ENCODE assay signal across 11 mouse cellular contexts in the genomic region with DNA sequence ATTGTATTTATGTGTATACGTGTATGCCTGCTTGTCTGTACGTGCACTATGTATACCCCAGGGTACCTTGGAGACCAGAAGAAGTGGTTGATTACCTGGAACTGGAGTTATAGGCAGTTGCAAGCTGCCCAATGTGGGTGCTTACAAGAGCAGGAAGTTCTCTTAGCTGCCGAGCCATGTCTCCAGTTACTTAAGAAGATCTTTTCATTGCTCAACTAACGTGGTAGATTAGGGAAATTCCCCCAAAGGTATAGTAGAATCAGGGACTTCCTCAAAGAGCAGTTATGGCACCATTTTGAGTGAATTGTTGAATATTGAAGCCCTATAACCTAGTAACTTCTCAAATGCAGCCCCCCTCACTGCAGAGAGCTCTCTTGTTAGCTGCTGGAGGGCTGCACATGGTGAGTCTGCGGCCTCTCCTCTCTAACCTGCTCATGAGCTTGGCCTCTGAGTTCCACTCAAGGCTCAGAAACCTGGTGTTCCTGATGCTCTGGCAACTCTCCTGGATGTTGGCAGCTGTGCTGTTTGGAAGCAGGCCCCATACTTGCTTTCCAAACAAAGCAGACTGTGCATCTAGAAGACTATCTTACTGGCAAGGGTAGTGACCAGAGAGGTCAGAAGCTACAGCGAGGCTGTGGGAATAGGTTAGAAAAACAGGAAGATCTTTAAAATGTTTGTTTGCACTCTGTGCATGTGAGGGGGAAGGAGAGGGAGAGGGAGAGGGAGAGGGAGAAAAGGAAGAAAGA. TPM values are rescaled to one million over a fixed set of nuclear protein-coding genes. Genes with fewer than 3 reads are reported as not detected.
DNase-seq lines count a peak whose midpoint lies in the region; ATAC-seq and TF ChIP-seq lines count a peak whose summit lies in the region.
"Had no signal": no experiment of that assay in that cellular context is flagged by ENCODE, and none has a peak within 500 bp of the region (broad histone marks: within the 10 kb centered on the region; RNA-seq: fewer than 3 reads in every experiment).

No protein-coding gene starts in this region.

- no peaks in the 10 kb centered on the region for H3K27me3 ChIP-seq in heart, embryonic 11.5 days (ENCODE audit: control insufficient read depth, insufficient read depth, low read length)
- no peaks in the 10 kb centered on the region for H3K27me3 ChIP-seq in heart, adult 2 months (ENCODE audit: control insufficient read depth, insufficient read depth, low read length)
- no peaks in the 10 kb centered on the region for H3K27me3 ChIP-seq in midbrain, postnatal 0 days (ENCODE audit: insufficient read depth, low read length)

- H3K27ac ChIP-seq in heart, embryonic 11.5 days (ENCODE audit: low read depth, low read length): no peak overlapping the region
- peak overlapping the region; percentile 15 for H3K27ac ChIP-seq in heart, adult 2 months
- no peak overlapping the region for H3K27ac ChIP-seq in midbrain, postnatal 0 days (ENCODE audit: low read depth, low read length)
- H3K27ac ChIP-seq: hindbrain, embryonic 14.5 days had no signal

- no peaks in the 10 kb centered on the region for H3K9me3 ChIP-seq in heart, embryonic 11.5 days (replicated peaks; ENCODE audit: control insufficient read depth, low read length)
- no peaks in the 10 kb centered on the region for H3K9me3 ChIP-seq in midbrain, postnatal 0 days (ENCODE audit: low read length)

- intact Hi-C loops in heart, adult 2 months (cut with DNase I): no loop called here
- intact Hi-C loops in left cerebral cortex, postnatal 10 days (cut with DNase I): no loop called here

- no peak for TF ChIP-seq POLR2A in heart, adult 2 months (IDR thresholded peaks at IDR 0.05; ENCODE audit: insufficient read depth, low read depth, low read length)

- no peak for ATAC-seq in heart, embryonic 11.5 days (replicated peaks; ENCODE audit: insufficient number of reproducible peaks, low FRiP score, low TSS enrichment)
- no peak for ATAC-seq in midbrain, postnatal 0 days (ENCODE audit: low FRiP score)

- H3K36me3 ChIP-seq in heart, embryonic 11.5 days (ENCODE audit: control insufficient read depth, insufficient read depth, low read length): no peaks in the 10 kb centered on the region
- peaks cover 2% of the 10 kb centered on the region; the same call in 1 of the 2 replicates for H3K36me3 ChIP-seq in heart, adult 2 months (ENCODE audit: control insufficient read depth, insufficient read depth, low read length)
- no peaks in the 10 kb centered on the region for H3K36me3 ChIP-seq in midbrain, postnatal 0 days (ENCODE audit: insufficient read depth, low read length)

- TF ChIP-seq CTCF in heart, adult 2 months (IDR thresholded peaks at IDR 0.05): no peak
- no peak for TF ChIP-seq CTCF in midbrain, postnatal 0 days (IDR thresholded peaks at IDR 0.05)

- H3K4me3 ChIP-seq in heart, embryonic 11.5 days (ENCODE audit: low read depth, low read length): no peak overlapping the region
- H3K4me3 ChIP-seq in heart, adult 2 months: no peak overlapping the region
- no peak overlapping the region for H3K4me3 ChIP-seq in midbrain, postnatal 0 days (ENCODE audit: low read depth, low read length)
- H3K4me3 ChIP-seq: erythroblast, embryonic 14.5 days had no signal

- no peaks in the 10 kb centered on the region for H3K79me2 ChIP-seq in heart, adult 2 months (replicated peaks; ENCODE audit: control insufficient read depth, insufficient read depth, low read length)

- no peak overlapping the region for H3K9ac ChIP-seq in heart, embryonic 11.5 days (ENCODE audit: low read depth, low read length)
- no peak overlapping the region for H3K9ac ChIP-seq in heart, adult 2 months (ENCODE audit: low read depth, low read length)
- H3K9ac ChIP-seq in midbrain, postnatal 0 days (replicated peaks; ENCODE audit: low read length, poor library complexity, severe bottlenecking): no peak overlapping the region
- H3K9ac ChIP-seq: hindbrain, embryonic 14.5 days had no signal

- no peak for TF ChIP-seq EP300 in heart, adult 2 months (IDR thresholded peaks at IDR 0.05; ENCODE audit: insufficient read depth, low read depth, low read length)

- peak; percentile 63 to 75 for DNase-seq in heart, adult 18-20 months
- peak; percentile 15 for DNase-seq in CD4-positive, CD25-positive, alpha-beta regulatory T cell, adult 2 months (ENCODE audit: low read depth, low spot score)
- DNase-seq in heart, adult 2 months: peak; percentile 53 to 57
- peak; percentile 20 for DNase-seq in induced T-regulatory cell, adult 2 months (ENCODE audit: low read depth)
- DNase-seq in midbrain, postnatal 0 days (ENCODE audit: low spot score): no peak
- DNase-seq in left cerebral cortex, postnatal 10 days (ENCODE audit: extremely low spot score in 1 of 2, low spot score in 2 of 2): no peak
- no peak for DNase-seq in spleen, postnatal 4 days (ENCODE audit: low spot score in 2 of 2)
- DNase-seq: kidney, postnatal 14 days had no signal

- H3K4me2 ChIP-seq in heart, embryonic 11.5 days: no peak overlapping the region
- H3K4me2 ChIP-seq in midbrain, postnatal 0 days (ENCODE audit: low read depth, low read length, poor library complexity, severe bottlenecking): no peak overlapping the region
- H3K4me2 ChIP-seq: hindbrain, embryonic 14.5 days had no signal

- no peaks in the 10 kb centered on the region for H3K4me1 ChIP-seq in heart, embryonic 11.5 days (ENCODE audit: control insufficient read depth, insufficient read depth, low read length)
- peaks cover 12% of the 10 kb centered on the region for H3K4me1 ChIP-seq in heart, adult 2 months (ENCODE audit: control insufficient read depth, insufficient read depth, low read length)
- no peaks in the 10 kb centered on the region for H3K4me1 ChIP-seq in midbrain, postnatal 0 days (ENCODE audit: insufficient read depth, low read length)

- 76% methylated on average over 6 of the region's 6 CpGs for WGBS in heart, embryonic 11.5 days (ENCODE audit: insufficient replicate concordance)
- 62% methylated on average over 6 of the region's 6 CpGs for WGBS in heart, adult 2 months
- 81% methylated on average over 6 of the region's 6 CpGs for WGBS in midbrain, postnatal 0 days

RNA-seq across cellular contexts. Expression of gene Gm9833, which starts 10.6 kb away (rescaled TPM):
- under 1 TPM; 0.50 to 0.67 TPM for total RNA-seq in heart, adult 18-20 months (2021)
- polyA plus RNA-seq in heart, embryonic 11.5 days (2014; fragmentation: Nextera tagmentation; extraction: Ambion mirVana): 3.1 and 3.4 TPM in 2 replicates
- total RNA-seq in heart, adult 2 months (2021): 1 to 10 TPM; 1.1 to 1.6 TPM
- 0.14 TPM in 1 of 2 replicates, not detected in the other for polyA plus RNA-seq in heart, adult 2 months (2012; rRNA removed)
- 4.9 and 5.8 TPM in 2 replicates for total RNA-seq in midbrain, postnatal 0 days (2014; rRNA removed)
- polyA plus RNA-seq in midbrain, postnatal 0 days (2015; fragmentation: Nextera tagmentation; extraction: Ambion mirVana): 3.9 and 4.3 TPM in 2 replicates
- total RNA-seq in left cerebral cortex, postnatal 10 days (2021): 10 to 100 TPM; 12.0 to 14.9 TPM

Comparison
In these comparisons a context has a peak if more than half of its experiments do, and no peak if none do; other contexts are left out.
1. DNase-seq: peak in heart, adult 18-20 months (2 of 2), CD4-positive, CD25-positive, alpha-beta regulatory T cell, adult 2 months (single experiment), heart, adult 2 months (2 of 2) and induced T-regulatory cell, adult 2 months (single experiment); none in midbrain, postnatal 0 days (single experiment), left cerebral cortex, postnatal 10 days (0 of 2) and spleen, postnatal 4 days (0 of 2).